Mouse (Mus musculus): Measurements from ENCODE around the gene Olfr66. TPM values are rescaled to one million over a fixed set of nuclear protein-coding genes. Genes with fewer than 3 reads are reported as not detected.

Gene Olfr66
- polyA plus RNA-seq, 1 experiment from 2014 or later = not detected

DNA sequence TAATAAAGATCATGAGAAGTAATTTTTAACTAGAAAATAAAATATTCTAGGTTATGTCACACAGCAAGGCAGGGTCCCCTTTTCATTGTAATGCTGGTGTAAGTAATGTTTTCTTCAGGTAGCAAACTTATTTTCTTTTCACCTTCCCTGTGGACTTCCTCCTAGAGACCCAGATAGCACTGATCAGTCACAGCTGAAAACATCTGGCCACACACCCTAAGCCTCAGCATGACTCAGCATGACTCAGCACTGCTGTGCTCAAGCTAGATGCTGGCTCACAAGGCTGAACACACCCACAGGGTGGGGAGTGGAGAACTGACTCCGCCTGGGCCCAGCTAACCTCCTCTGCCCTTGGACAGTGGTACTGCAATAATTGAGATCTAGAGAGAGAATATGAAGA lies 25.2 kb downstream of the Olfr66 start:
- no peak overlapping the region for H3K27ac ChIP-seq
- WGBS = 54% methylated on average over 1 of the region's 1 CpGs
- no peaks in the 10 kb centered on the region for H3K36me3 ChIP-seq
- no peaks in the 10 kb centered on the region for H3K9me3 ChIP-seq (replicated peaks)
- H3K4me3 ChIP-seq = no peak overlapping the region
- no peaks in the 10 kb centered on the region for H3K27me3 ChIP-seq (ENCODE audit: low read depth, poor library complexity, severe bottlenecking)
- no peak for DNase-seq (ENCODE audit: low spot score)
- H3K4me1 ChIP-seq = no peaks in the 10 kb centered on the region

- WGBS = 76% methylated on average over 2 of the region's 2 CpGs
- no peak for DNase-seq (ENCODE audit: low spot score)
- Histone ChIP-seq H3K27ac (no peak overlapping the region), H3K4me3 (no peak overlapping the region), H3K4me1 (no peaks in the 10 kb centered on the region), H3K27me3 (ENCODE audit: low read depth, poor library complexity, severe bottlenecking) (no peaks in the 10 kb centered on the region), H3K9me3 (replicated peaks) (no peaks in the 10 kb centered on the region), H3K36me3 (no peaks in the 10 kb centered on the region)
These were observed 27.0 kb downstream of the Olfr66 start for GRCm38 (mm10) chr7:103859076-103859475.

DNA sequence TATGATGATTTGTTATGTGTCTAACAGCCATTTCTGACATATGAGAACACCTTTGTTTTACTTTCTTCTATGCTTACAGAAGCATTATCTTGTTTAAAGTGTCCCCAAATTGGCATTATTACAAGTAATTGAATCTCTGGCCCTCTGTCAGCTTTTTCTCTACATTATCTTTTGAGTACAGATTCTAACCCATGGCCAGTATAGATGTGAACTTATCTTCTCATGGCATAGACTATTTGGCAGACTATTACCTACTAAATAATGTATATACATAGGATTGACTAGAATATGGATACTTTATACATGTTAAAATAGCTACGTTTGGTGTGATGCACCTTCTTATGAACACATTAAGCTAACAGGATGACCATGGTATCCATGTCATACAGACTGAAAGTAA lies 31.4 kb downstream of the Olfr66 start:
- Histone ChIP-seq H3K27ac (no peak overlapping the region), H3K36me3 (no peaks in the 10 kb centered on the region), H3K27me3 (ENCODE audit: low read depth, poor library complexity, severe bottlenecking) (no peaks in the 10 kb centered on the region), H3K4me1 (no peaks in the 10 kb centered on the region), H3K9me3 (replicated peaks) (no peaks in the 10 kb centered on the region), H3K4me3 (no peak overlapping the region)
- WGBS = 67% methylated on average over 1 of the region's 1 CpGs
- DNase-seq (ENCODE audit: low spot score) = no peak

DNA sequence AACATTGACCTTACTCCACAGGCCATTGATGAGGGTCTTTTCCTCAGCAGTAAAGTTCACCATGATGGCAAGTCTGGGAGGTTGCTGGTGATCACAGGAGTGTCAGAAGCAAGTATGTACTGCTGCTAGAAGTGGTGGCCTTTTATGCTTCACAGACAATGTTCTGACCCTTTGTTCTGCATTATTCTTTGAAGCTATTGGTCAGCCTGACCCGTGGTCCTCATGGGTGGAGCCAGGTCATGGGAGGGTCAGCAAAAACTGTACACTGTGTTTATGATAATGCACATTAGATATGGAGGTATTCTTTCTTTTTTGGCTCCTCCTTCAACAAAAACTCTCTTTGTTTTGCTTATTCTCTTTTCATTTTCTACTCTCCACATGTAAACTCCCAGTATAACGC lies 33.0 kb downstream of the Olfr66 start, which contains the start of gene Hbb-y:
Hbb-y (minus strand) TSS at position 127 of the 400 bp plus-strand sequence.
- DNase-seq (ENCODE audit: low spot score) = no peak
- H3K4me1 ChIP-seq = no peaks in the 10 kb centered on the region
- no peaks in the 10 kb centered on the region for H3K27me3 ChIP-seq (ENCODE audit: low read depth, poor library complexity, severe bottlenecking)
- no peak within 1 kb of the TSS for H3K27ac ChIP-seq
- H3K36me3 ChIP-seq = no peaks in the 10 kb centered on the region
- WGBS = 75% methylated on average over 2 of the region's 2 CpGs
- H3K4me3 ChIP-seq = no peak within 1 kb of the TSS
- no peaks in the 10 kb centered on the region for H3K9me3 ChIP-seq (replicated peaks)

DNA sequence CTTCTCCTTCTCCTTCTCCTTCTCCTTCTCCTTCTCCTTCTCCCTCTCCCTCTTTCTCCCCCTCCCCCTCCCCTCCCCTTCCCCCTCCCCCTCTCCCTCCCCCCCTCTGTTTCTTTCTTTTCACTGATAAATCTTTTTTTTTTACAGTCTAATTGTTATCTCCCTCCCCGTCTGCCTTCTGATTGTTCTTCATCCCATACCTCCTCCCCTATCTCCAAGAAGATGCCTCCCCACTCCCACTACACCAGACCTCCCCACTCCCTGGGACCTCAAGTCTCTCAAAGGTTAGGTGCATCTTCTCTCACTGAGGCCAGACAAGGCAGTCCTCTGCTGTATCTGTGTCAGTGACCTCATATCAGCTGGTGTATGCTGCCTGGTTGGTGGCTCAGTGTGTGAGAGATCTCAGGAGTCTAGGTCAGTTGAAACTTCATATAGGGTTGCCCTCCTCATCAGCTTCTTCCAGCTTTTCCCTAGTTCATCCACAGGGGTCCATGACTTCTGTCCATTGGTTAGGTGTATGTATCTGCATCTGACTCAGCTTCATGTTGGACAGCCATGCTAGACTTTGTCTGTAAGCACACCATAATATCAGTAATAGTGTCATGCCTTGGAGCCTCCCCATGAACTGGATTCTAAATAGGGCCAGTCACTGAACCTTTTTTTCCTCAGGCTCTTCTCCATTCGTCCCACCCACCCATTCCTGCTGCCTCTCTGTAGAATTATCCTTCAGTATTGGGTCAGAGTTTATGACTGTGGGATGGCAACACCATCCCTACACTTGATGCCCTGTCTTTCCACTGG lies 41.3 kb downstream of the Olfr66 start:
- DNase-seq (ENCODE audit: low spot score) = no peak
- WGBS = 67% methylated on average over 1 of the region's 2 CpGs
- Histone ChIP-seq H3K4me1 (no peaks in the 10 kb centered on the region), H3K9me3 (replicated peaks) (no peaks in the 10 kb centered on the region), H3K27ac (no peak overlapping the region), H3K27me3 (ENCODE audit: low read depth, poor library complexity, severe bottlenecking) (no peaks in the 10 kb centered on the region), H3K36me3 (no peaks in the 10 kb centered on the region), H3K4me3 (no peak overlapping the region)

DNA sequence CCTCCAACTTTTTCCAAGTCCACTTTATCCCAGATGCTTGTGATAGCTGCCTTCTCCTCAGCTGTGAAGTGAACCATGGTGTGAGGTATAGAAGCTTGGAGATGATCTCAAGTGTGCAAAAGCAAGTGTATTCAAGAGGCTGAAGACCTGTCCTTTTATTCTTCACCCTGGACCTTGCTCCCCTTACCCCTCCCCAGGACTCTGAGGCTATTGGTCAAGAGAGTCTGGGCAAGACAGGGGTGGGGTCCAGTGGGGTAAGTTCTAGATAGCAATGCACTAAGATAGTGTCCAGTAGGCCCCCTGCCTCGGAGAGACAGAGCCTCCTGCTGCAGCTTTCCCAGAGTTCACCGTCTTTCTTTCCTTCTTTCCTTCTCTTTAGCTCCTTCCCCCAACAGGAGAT lies 43.0 kb downstream of the Olfr66 start, which contains the start of gene Hbb-bh1:
Hbb-bh1 (minus strand) TSS at position 131 of the 400 bp plus-strand sequence.
- no peak for DNase-seq (ENCODE audit: low spot score)
- Histone ChIP-seq H3K4me1 (no peaks in the 10 kb centered on the region), H3K9me3 (replicated peaks) (no peaks in the 10 kb centered on the region), H3K27me3 (ENCODE audit: low read depth, poor library complexity, severe bottlenecking) (no peaks in the 10 kb centered on the region), H3K27ac (no peak within 1 kb of the TSS), H3K4me3 (no peak within 1 kb of the TSS), H3K36me3 (no peaks in the 10 kb centered on the region)
- 89% methylated on average over 2 of the region's 2 CpGs for WGBS

GRCm38 (mm10) chr7:103840268-103840667 lies 45.8 kb downstream of the Olfr66 start, which contains the start of gene Hbb-bh2:
Gene Hbb-bh2 (minus strand): TSS chr7:103840520.
- H3K9me3 ChIP-seq (replicated peaks) = no peaks in the 10 kb centered on the region
- H3K27ac ChIP-seq = no peak within 1 kb of the TSS
- H3K4me1 ChIP-seq = no peaks in the 10 kb centered on the region
- H3K4me3 ChIP-seq = no peak within 1 kb of the TSS
- H3K36me3 ChIP-seq = no peaks in the 10 kb centered on the region
- no peak for DNase-seq (ENCODE audit: low spot score)
- H3K27me3 ChIP-seq (ENCODE audit: low read depth, poor library complexity, severe bottlenecking) = no peaks in the 10 kb centered on the region
- 79% methylated on average over 3 of the region's 3 CpGs for WGBS

Other genes with a start within 250 kb of the Olfr66 start
- gene Olfr622, start 243.6 kb downstream of the Olfr66 start, polyA plus RNA-seq (2016; fragmentation: Nextera tagmentation; extraction: Ambion mirVana) = not detected in 2 replicates
- gene Olfr623, start 222.6 kb downstream of the Olfr66 start, polyA plus RNA-seq (2016; fragmentation: Nextera tagmentation; extraction: Ambion mirVana) = not detected in 2 replicates
- gene Olfr624, start 215.1 kb downstream of the Olfr66 start, polyA plus RNA-seq (2016; fragmentation: Nextera tagmentation; extraction: Ambion mirVana) = 0.04 and 0.06 TPM in 2 replicates
- gene Olfr625-ps1, start 203.5 kb downstream of the Olfr66 start, polyA plus RNA-seq (2016; fragmentation: Nextera tagmentation; extraction: Ambion mirVana) = not detected in 2 replicates
- not detected in 2 replicates for gene Olfr243, start 171.6 kb downstream of the Olfr66 start, polyA plus RNA-seq (2016; fragmentation: Nextera tagmentation; extraction: Ambion mirVana)
- gene Olfr628, start 155.9 kb downstream of the Olfr66 start, polyA plus RNA-seq (2016; fragmentation: Nextera tagmentation; extraction: Ambion mirVana) = not detected in 2 replicates
- gene Olfr629, start 141.3 kb downstream of the Olfr66 start, polyA plus RNA-seq (2016; fragmentation: Nextera tagmentation; extraction: Ambion mirVana) = not detected in 2 replicates
- not detected in 2 replicates for gene Olfr630, start 128.9 kb downstream of the Olfr66 start, polyA plus RNA-seq (2016; fragmentation: Nextera tagmentation; extraction: Ambion mirVana)
- gene Olfr69, start 114.7 kb downstream of the Olfr66 start, polyA plus RNA-seq (2016; fragmentation: Nextera tagmentation; extraction: Ambion mirVana) = not detected in 2 replicates
- not detected in 2 replicates for gene Olfr68, start 106.6 kb downstream of the Olfr66 start, polyA plus RNA-seq (2016; fragmentation: Nextera tagmentation; extraction: Ambion mirVana)
- gene Olfr67, start 94.4 kb downstream of the Olfr66 start, polyA plus RNA-seq (2016; fragmentation: Nextera tagmentation; extraction: Ambion mirVana) = not detected in 2 replicates
- gene Hbb-bt, start 72.3 kb downstream of the Olfr66 start, polyA plus RNA-seq (2016; fragmentation: Nextera tagmentation; extraction: Ambion mirVana) = 172 and 327 TPM in 2 replicates
- 49.0 and 110 TPM in 2 replicates for gene Hbb-bs, start 58.2 kb downstream of the Olfr66 start, polyA plus RNA-seq (2016; fragmentation: Nextera tagmentation; extraction: Ambion mirVana)
- gene Hbb-bh2, start 45.7 kb downstream of the Olfr66 start, polyA plus RNA-seq (2016; fragmentation: Nextera tagmentation; extraction: Ambion mirVana) = 0.29 TPM in 1 of 2 replicates, not detected in the other
- 2,391 and 3,747 TPM in 2 replicates for gene Hbb-bh1, start 43.1 kb downstream of the Olfr66 start, polyA plus RNA-seq (2016; fragmentation: Nextera tagmentation; extraction: Ambion mirVana)
- gene Hbb-y, start 33.0 kb downstream of the Olfr66 start, polyA plus RNA-seq (2016; fragmentation: Nextera tagmentation; extraction: Ambion mirVana) = 6,719 and 7,575 TPM in 2 replicates
- not detected in 2 replicates for gene Olfr64, start 8.2 kb upstream of the Olfr66 start, polyA plus RNA-seq (2016; fragmentation: Nextera tagmentation; extraction: Ambion mirVana)
- gene Olfr65, start 17.2 kb upstream of the Olfr66 start, polyA plus RNA-seq (2016; fragmentation: Nextera tagmentation; extraction: Ambion mirVana) = not detected in 2 replicates
- not detected in 2 replicates for gene Olfr631, start 42.6 kb upstream of the Olfr66 start, polyA plus RNA-seq (2016; fragmentation: Nextera tagmentation; extraction: Ambion mirVana)
- gene Olfr632, start 48.1 kb upstream of the Olfr66 start, polyA plus RNA-seq (2016; fragmentation: Nextera tagmentation; extraction: Ambion mirVana) = not detected in 2 replicates
- gene Olfr633, start 58.2 kb upstream of the Olfr66 start, polyA plus RNA-seq (2016; fragmentation: Nextera tagmentation; extraction: Ambion mirVana) = not detected in 2 replicates
- gene Olfr635, start 84.9 kb upstream of the Olfr66 start, polyA plus RNA-seq (2016; fragmentation: Nextera tagmentation; extraction: Ambion mirVana) = not detected in 2 replicates
- gene Olfr638, start 112.5 kb upstream of the Olfr66 start, polyA plus RNA-seq (2016; fragmentation: Nextera tagmentation; extraction: Ambion mirVana) = not detected in 2 replicates
- gene Olfr639, start 131.1 kb upstream of the Olfr66 start, polyA plus RNA-seq (2016; fragmentation: Nextera tagmentation; extraction: Ambion mirVana) = 0.03 TPM in 1 of 2 replicates, not detected in the other
- gene Olfr640, start 139.3 kb upstream of the Olfr66 start, polyA plus RNA-seq (2016; fragmentation: Nextera tagmentation; extraction: Ambion mirVana) = not detected in 2 replicates
- gene Olfr641, start 149.2 kb upstream of the Olfr66 start, polyA plus RNA-seq (2016; fragmentation: Nextera tagmentation; extraction: Ambion mirVana) = not detected in 2 replicates
- gene Olfr642, start 166.4 kb upstream of the Olfr66 start, polyA plus RNA-seq (2016; fragmentation: Nextera tagmentation; extraction: Ambion mirVana) = not detected in 2 replicates
- not detected in 2 replicates for gene 4930516K23Rik, start 175.2 kb upstream of the Olfr66 start, polyA plus RNA-seq (2016; fragmentation: Nextera tagmentation; extraction: Ambion mirVana)
- gene Olfr644, start 185.6 kb upstream of the Olfr66 start, polyA plus RNA-seq (2016; fragmentation: Nextera tagmentation; extraction: Ambion mirVana) = not detected in 2 replicates
- gene Olfr645, start 199.2 kb upstream of the Olfr66 start, polyA plus RNA-seq (2016; fragmentation: Nextera tagmentation; extraction: Ambion mirVana) = not detected in 2 replicates
- gene Olfr646, start 218.6 kb upstream of the Olfr66 start, polyA plus RNA-seq (2016; fragmentation: Nextera tagmentation; extraction: Ambion mirVana) = not detected in 2 replicates
- not detected in 2 replicates for gene Ubqln5, start 243.6 kb upstream of the Olfr66 start, polyA plus RNA-seq (2016; fragmentation: Nextera tagmentation; extraction: Ambion mirVana)

Measured in limb, embryonic 10.5 days (tissue).